In genomic region chr4:127987270-127987669, GRCm38 (mm10) we compare ENCODE assay signal across 12 mouse cellular contexts. TPM values are rescaled to one million over a fixed set of nuclear protein-coding genes. Genes with fewer than 3 reads are reported as not detected.
DNase-seq lines count a peak whose midpoint lies in the region; ATAC-seq and TF ChIP-seq lines count a peak whose summit lies in the region.
"Had no signal": no experiment of that assay in that cellular context is flagged by ENCODE, and none has a peak within 500 bp of the region (broad histone marks: within the 10 kb centered on the region; RNA-seq: fewer than 3 reads in every experiment).

No protein-coding gene starts in this region.

- H3K4me3 ChIP-seq in heart, embryonic 16.5 days (ENCODE audit: low read length), result peak overlapping the region; percentile 23; the same call in 1 of the 2 replicates
- H3K4me3 ChIP-seq in hindbrain, embryonic 12.5 days, result peak overlapping the region; percentile 66
- peak overlapping the region; percentile 82 for H3K4me3 ChIP-seq in midbrain, postnatal 0 days (ENCODE audit: low read depth, low read length)
- H3K4me3 ChIP-seq: erythroblast, embryonic 14.5 days had no signal

- no peaks in the 10 kb centered on the region for H3K9me3 ChIP-seq in heart, embryonic 16.5 days (replicated peaks; ENCODE audit: control insufficient read depth, low read length)
- no peaks in the 10 kb centered on the region for H3K9me3 ChIP-seq in hindbrain, embryonic 12.5 days (replicated peaks)
- no peaks in the 10 kb centered on the region for H3K9me3 ChIP-seq in midbrain, postnatal 0 days (ENCODE audit: low read length)

- H3K27me3 ChIP-seq in heart, embryonic 16.5 days (ENCODE audit: control insufficient read depth, insufficient read depth, low read length), result peaks cover 70% of the 10 kb centered on the region
- peaks cover 73% of the 10 kb centered on the region for H3K27me3 ChIP-seq in hindbrain, embryonic 12.5 days
- no peaks in the 10 kb centered on the region for H3K27me3 ChIP-seq in midbrain, postnatal 0 days (ENCODE audit: insufficient read depth, low read length)

- no peak overlapping the region for H3K27ac ChIP-seq in heart, embryonic 16.5 days (ENCODE audit: low read length)
- H3K27ac ChIP-seq in hindbrain, embryonic 12.5 days, result no peak overlapping the region
- H3K27ac ChIP-seq in midbrain, postnatal 0 days (ENCODE audit: low read depth, low read length), result peak overlapping the region; percentile 82

- H3K4me1 ChIP-seq in heart, embryonic 16.5 days (ENCODE audit: control insufficient read depth, insufficient read depth, low read length), result no peaks in the 10 kb centered on the region
- peaks cover 35% of the 10 kb centered on the region for H3K4me1 ChIP-seq in hindbrain, embryonic 12.5 days
- H3K4me1 ChIP-seq in midbrain, postnatal 0 days (ENCODE audit: insufficient read depth, low read length), result 0 out of 2 replicates have a peak, but pooled peaks cover 5% of the 10 kb centered on the region

- no peak for DNase-seq in heart, adult 9 months (ENCODE audit: low spot score in 2 of 2)
- peak; percentile 62 to 63 for DNase-seq in cerebellum, postnatal 10 days
- DNase-seq in midbrain, postnatal 0 days (ENCODE audit: low spot score), result no peak
- no peak for DNase-seq in adrenal gland, adult 18-20 months (ENCODE audit: low spot score in 2 of 2)
- DNase-seq in Muller cell, postnatal 12 days (ENCODE audit: inconsistent ontology term), result no peak
- no peak for DNase-seq in gastrocnemius, postnatal 36 days

- WGBS in heart, embryonic 16.5 days, result 12% methylated on average over 10 of the region's 10 CpGs
- WGBS in hindbrain, embryonic 12.5 days, result 3% methylated on average over 10 of the region's 10 CpGs
- WGBS in midbrain, postnatal 0 days, result 4% methylated on average over 10 of the region's 10 CpGs

- no peak for ATAC-seq in heart, embryonic 16.5 days (replicated peaks; ENCODE audit: extremely low read depth, insufficient read depth, low FRiP score)
- no peak for ATAC-seq in hindbrain, embryonic 12.5 days (ENCODE audit: low FRiP score)
- ATAC-seq in midbrain, postnatal 0 days (ENCODE audit: low FRiP score), result no peak

- no peaks in the 10 kb centered on the region for H3K36me3 ChIP-seq in heart, embryonic 16.5 days (ENCODE audit: control insufficient read depth, insufficient read depth)
- no peaks in the 10 kb centered on the region for H3K36me3 ChIP-seq in hindbrain, embryonic 12.5 days
- H3K36me3 ChIP-seq in midbrain, postnatal 0 days (ENCODE audit: insufficient read depth, low read length), result no peaks in the 10 kb centered on the region

- H3K4me2 ChIP-seq in heart, embryonic 16.5 days (ENCODE audit: low read depth, low read length), result peak overlapping the region; percentile 56; the same call in 1 of the 2 replicates
- peak overlapping the region; percentile 81 for H3K4me2 ChIP-seq in hindbrain, embryonic 12.5 days (replicated peaks)
- H3K4me2 ChIP-seq in midbrain, postnatal 0 days (ENCODE audit: low read depth, low read length, poor library complexity, severe bottlenecking), result peak overlapping the region; percentile 85

- no peak for TF ChIP-seq CTCF in midbrain, postnatal 0 days (IDR thresholded peaks at IDR 0.05)

- no peak overlapping the region for H3K9ac ChIP-seq in heart, embryonic 16.5 days (ENCODE audit: low read length)
- no peak overlapping the region for H3K9ac ChIP-seq in hindbrain, embryonic 12.5 days
- peak overlapping the region; percentile 91 for H3K9ac ChIP-seq in midbrain, postnatal 0 days (replicated peaks; ENCODE audit: low read length, poor library complexity, severe bottlenecking)

- intact Hi-C loops in gastrocnemius, postnatal 36 days (cut with DNase I), result no loop called here

RNA-seq across cellular contexts. Expression of gene Csmd2, which starts 0.4 kb away (rescaled TPM):
- polyA plus RNA-seq in heart, embryonic 16.5 days (2015; fragmentation: Nextera tagmentation; extraction: Ambion mirVana), result 0.04 and 0.05 TPM in 2 replicates
- polyA plus RNA-seq in hindbrain, embryonic 12.5 days (2016; fragmentation: Nextera tagmentation; extraction: Ambion mirVana), result 4.9 and 5.4 TPM in 2 replicates
- total RNA-seq in midbrain, postnatal 0 days (2014; rRNA removed), result 48.2 and 56.4 TPM in 2 replicates
- polyA plus RNA-seq in midbrain, postnatal 0 days (2015; fragmentation: Nextera tagmentation; extraction: Ambion mirVana), result 7.1 and 9.1 TPM in 2 replicates
- total RNA-seq in adrenal gland, adult 18-20 months (2021), result under 1 TPM; 0.06 to 0.46 TPM
- total RNA-seq in gastrocnemius, postnatal 36 days (2021), result not detected
- total RNA-seq: MEL had no signal
- polyA plus RNA-seq: erythroblast, embryonic 14.5 days had no signal

RNA-seq across cellular contexts. Expression of gene CK137956, which starts 16.5 kb away (rescaled TPM):
- not detected in 2 replicates for polyA plus RNA-seq in heart, embryonic 16.5 days (2015; fragmentation: Nextera tagmentation; extraction: Ambion mirVana)
- polyA plus RNA-seq in hindbrain, embryonic 12.5 days (2016; fragmentation: Nextera tagmentation; extraction: Ambion mirVana), result 0.53 and 0.55 TPM in 2 replicates
- 2.7 and 3.2 TPM in 2 replicates for total RNA-seq in midbrain, postnatal 0 days (2014; rRNA removed)
- polyA plus RNA-seq in midbrain, postnatal 0 days (2015; fragmentation: Nextera tagmentation; extraction: Ambion mirVana), result 2.1 and 2.3 TPM in 2 replicates
- not detected for total RNA-seq in adrenal gland, adult 18-20 months (2021)
- total RNA-seq in gastrocnemius, postnatal 36 days (2021), result not detected
- total RNA-seq: MEL had no signal
- polyA plus RNA-seq: erythroblast, embryonic 14.5 days; limb, embryonic 11.5 days; small intestine, adult 2 months had no signal

Comparison
In these comparisons a context has a peak if more than half of its experiments do, and no peak if none do; other contexts are left out.
1. H3K4me3 ChIP-seq: peak in every context shown above with its lines; median percentile 82 in midbrain, postnatal 0 days; 66 in hindbrain, embryonic 12.5 days; 23 in heart, embryonic 16.5 days.
2. DNase-seq: peak in cerebellum, postnatal 10 days (2 of 2); none in heart, adult 9 months (0 of 2), midbrain, postnatal 0 days (single experiment), adrenal gland, adult 18-20 months (0 of 2), Muller cell, postnatal 12 days (single experiment) and gastrocnemius, postnatal 36 days (0 of 2).
3. RNA of gene Csmd2, which starts 0.4 kb away (total RNA-seq): 48.2 to 56.4 TPM in midbrain, postnatal 0 days; 0.06 to 0.46 TPM in adrenal gland, adult 18-20 months and not detected in gastrocnemius, postnatal 36 days; every median in the first group is over 10 times any median in the second.
4. Peak in every context shown above with its lines, with median percentiles within 50 percentile points of each other: H3K4me2 ChIP-seq.